Mouse (Mus musculus): ENCODE results near the gene Ccdc73.

Ccdc73 gene

GRCm38 (mm10) chr2:105026950-105027695, 159.5 kb downstream of the Ccdc73 start:
- DNase-seq (ENCODE audit: low spot score in 2 of 2): no peak

DNA sequence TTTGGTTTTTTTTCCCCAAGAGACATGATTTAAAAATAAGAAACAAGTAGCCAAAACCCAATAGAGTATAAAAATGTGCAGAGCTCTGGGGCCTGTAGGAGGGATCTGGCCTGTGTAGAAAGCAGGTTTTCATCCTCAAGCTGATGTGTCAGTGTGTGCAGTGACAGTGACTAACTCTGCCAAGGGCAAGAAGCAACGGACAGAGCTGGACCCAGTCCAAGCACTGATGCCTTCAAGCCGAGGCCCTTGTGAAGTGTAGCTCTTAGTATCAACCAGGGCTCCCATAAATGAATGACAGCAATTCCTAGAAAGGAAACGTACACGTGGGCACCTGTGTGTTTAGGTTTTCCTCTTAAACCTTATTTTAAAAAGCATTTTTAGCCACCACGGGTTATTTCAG, 161.2 kb downstream of the Ccdc73 start:
- no peak for DNase-seq (ENCODE audit: low spot score in 2 of 2)

GRCm38 (mm10) chr2:105030505-105030904, 162.9 kb downstream of the Ccdc73 start:
- no peak for DNase-seq (ENCODE audit: low spot score in 2 of 2)

DNA sequence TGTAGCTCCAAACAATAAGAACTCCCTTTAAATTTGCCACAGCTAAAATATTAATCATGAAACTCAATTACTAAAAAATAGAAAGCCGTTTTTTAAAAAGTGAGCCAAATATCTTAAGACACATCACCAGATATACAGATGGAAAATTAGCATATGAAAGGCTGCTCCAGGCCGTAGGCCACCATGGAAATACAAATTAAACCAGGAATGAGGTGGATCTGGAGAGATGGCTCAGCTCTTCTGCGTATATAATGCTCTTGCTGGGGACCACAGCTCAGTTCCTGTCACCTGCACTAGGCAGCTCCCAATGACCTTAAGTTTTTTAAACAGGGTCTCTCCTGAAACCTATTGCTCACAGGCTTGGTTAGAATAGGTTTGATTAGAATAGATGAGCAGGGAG, 166.5 kb downstream of the Ccdc73 start:
- DNase-seq (ENCODE audit: low spot score in 2 of 2): no peak

DNA sequence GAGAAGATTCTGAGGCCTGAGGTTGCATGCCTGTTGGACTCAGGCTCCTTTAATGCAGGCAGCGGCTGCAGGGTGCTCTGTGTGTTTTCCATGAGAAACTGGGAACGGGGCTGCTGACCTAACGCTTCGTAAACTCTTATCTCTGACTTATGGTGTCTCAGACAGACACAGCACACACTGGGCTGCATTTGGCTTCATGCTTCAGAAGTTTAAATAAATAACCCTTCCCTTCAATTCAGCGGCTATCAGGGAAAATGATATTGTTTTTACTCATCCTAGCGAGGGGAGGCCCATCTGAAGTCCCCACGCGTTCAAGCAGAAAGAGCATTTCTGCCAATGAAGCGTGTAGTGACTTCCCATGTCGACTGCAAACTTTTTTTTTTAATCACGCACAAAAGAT, 168.4 kb downstream of the Ccdc73 start:
- no peak for DNase-seq (ENCODE audit: low spot score in 2 of 2)

DNA sequence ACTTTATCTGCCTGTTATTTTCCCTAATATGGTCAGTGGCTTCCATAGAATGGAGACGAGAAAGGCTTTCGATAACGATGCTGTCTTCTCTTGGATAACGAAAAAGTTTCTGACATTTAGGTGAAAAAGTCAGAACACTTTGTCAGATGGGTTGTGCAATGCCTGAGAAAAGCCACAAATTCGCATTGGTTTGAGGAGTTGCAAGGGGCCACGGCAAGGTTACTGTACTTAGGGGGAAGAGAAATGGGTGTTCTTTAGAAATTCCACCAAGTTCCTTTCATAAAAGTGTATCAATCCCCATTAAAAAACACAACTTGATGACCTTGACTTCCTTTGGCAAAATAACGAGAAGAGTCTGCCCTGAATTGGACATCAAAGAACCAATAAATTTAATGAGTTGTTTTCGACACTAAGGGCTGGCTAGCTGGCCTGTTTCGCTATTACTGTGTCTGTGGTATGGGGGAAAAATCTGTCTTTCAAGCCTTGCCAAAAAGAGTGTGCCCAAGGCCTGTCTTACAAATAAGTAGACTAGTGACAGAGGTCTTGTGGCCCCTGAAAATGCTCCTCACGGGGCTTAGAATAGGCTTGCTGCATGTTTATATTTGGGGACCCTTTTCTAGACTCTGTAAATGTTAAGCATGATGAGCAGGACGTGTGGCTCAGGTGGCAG, 168.9 kb downstream of the Ccdc73 start:
- DNase-seq (ENCODE audit: low spot score in 2 of 2): no peak

GRCm38 (mm10) chr2:105037956-105038569, 170.5 kb downstream of the Ccdc73 start:
- DNase-seq (ENCODE audit: low spot score in 2 of 2): no peak

GRCm38 (mm10) chr2:105038879-105039278, 171.3 kb downstream of the Ccdc73 start:
- no peak for DNase-seq (ENCODE audit: low spot score in 2 of 2)

DNA sequence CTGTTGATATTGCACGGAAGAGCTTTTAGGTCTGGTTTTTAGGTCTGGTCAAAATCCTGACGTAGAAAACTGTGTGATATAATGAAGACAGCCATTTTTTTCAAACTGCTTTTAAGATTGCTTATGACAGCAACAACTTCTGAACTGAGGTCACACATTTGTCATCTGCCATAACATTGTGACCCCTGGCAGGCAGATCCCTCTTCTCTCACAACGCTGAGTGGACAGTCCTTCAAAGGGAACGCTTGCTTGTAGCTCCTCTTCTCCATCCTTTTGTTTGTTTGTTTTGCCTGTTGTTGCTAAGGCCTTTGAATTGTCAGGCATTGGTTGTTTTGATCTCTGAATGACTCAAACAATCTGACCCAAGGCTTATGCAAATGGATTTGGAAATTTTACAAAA, 173.3 kb downstream of the Ccdc73 start:
- DNase-seq (ENCODE audit: low spot score in 2 of 2): no peak

DNA sequence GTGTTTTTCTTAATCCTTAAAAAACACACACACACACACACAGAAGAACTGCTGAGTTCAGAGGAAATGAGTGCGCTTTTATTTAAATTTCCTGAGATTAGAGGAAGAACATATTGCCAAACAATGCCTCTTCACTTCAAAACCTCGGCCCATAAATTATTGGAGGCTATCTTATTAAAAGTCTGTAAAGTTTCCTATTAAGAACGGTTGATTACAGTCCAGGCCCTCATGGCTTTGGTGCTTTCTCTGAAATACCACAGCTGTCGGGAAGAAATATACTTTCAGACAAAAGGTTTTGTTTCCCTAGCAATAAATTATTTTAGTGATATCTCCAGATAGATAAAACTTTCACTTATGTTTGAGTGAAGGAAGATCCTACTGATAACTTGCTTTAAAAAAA, 175.5 kb downstream of the Ccdc73 start:
- no peak for DNase-seq (ENCODE audit: low spot score in 2 of 2)

- no peak for DNase-seq (ENCODE audit: low spot score in 2 of 2)
Measured at GRCm38 (mm10) chr2:105048301-105048700, 180.7 kb downstream of the Ccdc73 start.

DNA sequence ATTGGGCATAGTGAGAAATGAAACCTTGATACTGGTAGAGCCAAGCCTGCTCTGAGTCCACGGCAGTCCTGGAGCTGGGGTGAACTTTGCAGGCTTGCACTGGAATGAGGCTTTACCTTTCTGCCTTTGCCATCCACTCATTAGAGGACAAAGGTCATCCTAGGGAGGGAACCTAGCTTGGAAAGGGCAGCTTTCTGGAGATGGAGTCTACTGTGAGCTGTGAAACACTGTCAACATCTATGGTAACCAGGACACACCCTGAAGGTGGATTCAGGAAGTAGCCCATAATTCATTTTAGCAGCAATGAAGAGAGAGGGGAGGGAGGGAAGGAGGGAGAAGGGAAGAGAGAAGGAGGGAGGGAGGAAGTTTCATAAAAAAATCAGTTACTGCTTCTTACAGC, 187.9 kb downstream of the Ccdc73 start:
- DNase-seq (ENCODE audit: low spot score in 2 of 2): no peak

- DNase-seq (ENCODE audit: low spot score in 2 of 2): peak in 1 of 2 experiments; percentile 5
Measured at GRCm38 (mm10) chr2:105058577-105059116, 191.0 kb downstream of the Ccdc73 start.

GRCm38 (mm10) chr2:105062741-105063372, 195.3 kb downstream of the Ccdc73 start:
- DNase-seq (ENCODE audit: low spot score in 2 of 2): no peak

Measured in frontal cortex, postnatal 10 days (tissue).